Mouse (Mus musculus): ENCODE data around the gene Ccdc102a.

Gene Ccdc102a

DNA sequence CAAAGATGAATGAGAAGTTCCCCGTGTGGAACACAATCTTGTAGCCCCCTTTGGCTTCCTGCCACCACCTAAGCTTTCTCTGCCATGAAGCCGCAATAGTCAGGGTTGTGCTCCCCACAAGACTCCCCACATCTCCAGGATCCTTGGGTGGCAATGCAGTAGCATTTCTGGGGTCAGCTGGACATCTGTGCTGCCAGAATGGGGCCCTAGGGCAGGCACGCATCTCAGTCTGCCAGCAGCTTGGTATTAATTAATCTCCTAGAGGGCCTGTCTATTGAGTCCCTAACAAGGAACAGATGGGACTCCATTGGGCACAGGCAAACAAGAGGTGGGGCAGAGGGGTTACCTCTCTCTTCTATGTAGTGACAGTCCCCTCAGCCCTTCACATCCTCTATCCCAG lies 45.7 kb downstream of the Ccdc102a start:
- DNase-seq, result no peak

DNA sequence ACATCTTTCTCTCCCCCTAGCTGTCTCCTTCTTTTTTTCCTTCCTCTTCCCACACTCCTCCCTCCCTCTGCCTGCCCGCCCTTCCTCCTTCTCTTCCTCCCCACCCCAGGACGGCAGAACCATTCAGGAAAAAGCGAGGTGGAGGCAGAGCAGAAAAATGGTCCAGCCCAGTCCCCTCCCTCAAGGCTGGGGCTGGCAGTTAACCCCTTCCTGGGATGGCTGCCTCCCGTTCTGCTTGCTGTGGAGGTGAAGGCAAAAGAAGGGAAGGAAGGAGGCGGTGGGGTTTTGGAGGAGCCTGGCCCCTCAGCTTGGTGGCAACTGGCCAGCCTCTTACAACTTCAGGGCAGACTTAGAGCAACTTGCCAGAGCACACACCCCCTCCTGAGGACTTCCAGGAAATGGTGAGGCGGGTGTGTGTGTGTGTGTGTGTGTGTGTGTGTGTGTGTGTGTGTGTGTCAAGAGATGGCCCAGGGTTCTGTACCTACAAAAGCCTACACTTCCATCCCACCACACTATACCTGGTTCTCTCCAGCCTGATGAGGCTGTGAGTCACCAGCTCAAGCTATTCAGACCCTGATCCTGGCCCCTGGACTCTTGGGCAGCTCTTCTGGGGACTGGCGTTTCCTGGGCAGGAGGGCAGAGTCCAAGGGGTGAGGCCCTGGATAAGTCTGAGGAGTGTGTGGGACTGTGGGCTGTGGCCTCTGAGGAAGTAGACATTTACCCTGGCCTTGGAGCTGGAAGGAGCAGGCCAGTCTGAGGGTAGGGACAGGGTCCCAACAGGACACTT lies 46.6 kb downstream of the Ccdc102a start:
- peak; percentile 99 for DNase-seq

GRCm38 (mm10) chr8:94870474-94871107 lies 47.3 kb downstream of the Ccdc102a start:
- DNase-seq, result no peak

- DNase-seq, result peak; percentile 91
Measured at GRCm38 (mm10) chr8:94870003-94870402, 47.9 kb downstream of the Ccdc102a start.

- peak; percentile 95 for DNase-seq
Measured at GRCm38 (mm10) chr8:94869146-94869545, 48.8 kb downstream of the Ccdc102a start.

GRCm38 (mm10) chr8:94866921-94867320 lies 51.0 kb downstream of the Ccdc102a start:
- DNase-seq, result peak; percentile 90

- DNase-seq, result peak; percentile 89
Measured at GRCm38 (mm10) chr8:94865292-94865691, 52.6 kb downstream of the Ccdc102a start.

DNA sequence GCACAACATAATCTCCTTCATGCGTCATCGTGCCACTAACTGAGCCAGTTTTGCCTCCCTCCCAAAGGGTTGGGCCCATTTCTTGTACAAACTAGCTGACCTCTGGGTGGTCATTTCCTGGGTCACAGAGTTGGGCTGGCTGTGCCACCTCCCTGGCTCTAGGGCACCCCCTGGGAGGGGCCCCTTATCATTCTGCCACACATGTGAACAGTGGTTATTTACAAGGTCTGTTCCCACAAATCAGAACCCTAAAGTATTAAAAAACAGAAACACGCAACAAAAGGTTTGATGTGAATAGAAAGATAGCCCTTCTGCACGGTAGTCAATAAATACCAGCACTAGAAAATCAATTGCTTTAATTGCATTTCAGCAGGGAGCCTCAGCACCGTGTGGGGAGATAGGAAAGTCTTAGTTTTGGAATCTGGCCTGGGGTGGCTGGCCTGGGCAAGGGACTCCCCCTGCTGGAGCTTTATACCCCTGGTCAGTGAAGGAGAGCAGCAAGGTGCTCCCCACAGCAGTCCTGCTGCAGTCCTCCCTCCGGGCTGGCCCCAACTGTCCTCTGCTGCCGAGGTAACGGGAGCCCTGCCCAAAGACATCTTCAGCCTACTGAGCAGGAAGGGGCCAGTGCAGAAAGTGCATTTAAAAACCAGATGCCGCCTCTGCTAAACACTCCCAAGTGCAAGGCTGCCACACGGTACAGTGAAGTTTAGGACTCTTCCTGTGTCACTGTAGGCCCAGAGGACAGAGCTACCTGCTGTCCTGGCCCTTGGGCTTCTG lies 53.8 kb downstream of the Ccdc102a start:
- DNase-seq, result peak; percentile 93

- peak; percentile 92 for DNase-seq
Measured at GRCm38 (mm10) chr8:94862487-94863220, 55.2 kb downstream of the Ccdc102a start.

- DNase-seq, result peak; percentile 92
Measured at GRCm38 (mm10) chr8:94861352-94861910, 56.5 kb downstream of the Ccdc102a start.

- DNase-seq, result peak; percentile 98
Measured at GRCm38 (mm10) chr8:94857346-94858173, 60.3 kb downstream of the Ccdc102a start, which contains the start of gene Polr2c. Gene Polr2c (plus strand): TSS chr8:94857450.

DNA sequence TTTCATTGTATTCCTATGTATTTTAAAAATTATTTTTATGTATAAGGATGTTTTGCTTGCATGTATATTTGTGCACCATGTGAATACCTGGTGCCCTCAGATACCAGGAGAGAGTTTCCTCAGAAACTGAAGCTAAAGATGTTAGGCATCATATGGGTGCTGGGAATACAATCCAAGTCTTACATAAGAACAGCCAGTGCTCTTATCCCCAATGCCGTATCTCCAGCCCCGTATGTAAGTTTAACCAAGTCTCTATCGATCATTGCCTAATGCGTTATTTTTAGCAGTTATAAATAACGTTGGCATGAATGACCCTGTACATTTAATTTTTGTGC lies 60.9 kb downstream of the Ccdc102a start:
- DNase-seq, result no peak

- DNase-seq, result peak; percentile 91
Measured at GRCm38 (mm10) chr8:94854761-94855160, 63.1 kb downstream of the Ccdc102a start.

All from heart, adult 11 months (tissue).